Mouse (Mus musculus) CH12.LX (cell line): ENCODE measurements at regions not wholly inside any gene's neighbourhood (a gene's known extent, or its start where the extent isn't known, plus 50 kb on each side); places are given as distances from the start of the nearest gene placed in this dataset.

ENCODE experiments used
- DNase-seq: peaks from one replicate; pipeline ENCODE4 v3.0.0-alpha.2; 2013; ENCODE audit errors: extremely low read depth
- H3K27ac ChIP-seq: 2 replicates; pipeline ENCODE4 v1.5.1; 2012; ENCODE audit warnings: low read depth, mild to moderate bottlenecking, control low read depth, moderate library complexity; ENCODE audit not compliant: insufficient read depth
- H3K27me3 ChIP-seq: replicated peaks from 2 replicates; pipeline ENCODE3; 2012; ENCODE audit warnings: inconsistent platforms
- H3K36me3 ChIP-seq, 2 experiments: replicated peaks in 1 of 2; 2 replicates each; pipeline versions ENCODE3 to v1.6.1; 2012; ENCODE audit warnings: inconsistent platforms in 1 of 2, low read length in 1 of 2, mild to moderate bottlenecking in 1 of 2, mixed read lengths in 1 of 2, moderate library complexity in 1 of 2; ENCODE audit not compliant: control insufficient read depth in 1 of 2, insufficient read depth in 1 of 2
- H3K4me1 ChIP-seq, 2 experiments: 2 replicates each; pipeline ENCODE4 v1.6.1; 2012; ENCODE audit warnings: inconsistent platforms in 1 of 2, moderate library complexity in 1 of 2; ENCODE audit not compliant: insufficient read depth in 2 of 2, control insufficient read depth in 1 of 2
- H3K4me2 ChIP-seq: 2 replicates; pipeline ENCODE4 v1.6.1; 2012; ENCODE audit warnings: low read depth, mild to moderate bottlenecking, control low read depth; ENCODE audit not compliant: poor library complexity, insufficient read depth, severe bottlenecking
- H3K4me3 ChIP-seq, 3 experiments: fragments of 150-350 bp in 1 of 3; sonication (generic) in 1 of 3; replicated peaks in 1 of 3; 2 replicates each; pipeline versions ENCODE3 to v1.5.1; 2011 to 2012; ENCODE audit warnings: low read depth in 2 of 3, low read length in 2 of 3, mild to moderate bottlenecking in 2 of 3, moderate library complexity in 2 of 3, control low read depth in 1 of 3, improper control_type of control experiment in 1 of 3, inconsistent platforms in 1 of 3, mixed read lengths in 1 of 3; ENCODE audit not compliant: poor library complexity in 1 of 3
- H3K79me2 ChIP-seq: replicated peaks from 2 replicates; pipeline ENCODE4 v1.6.1; 2012; ENCODE audit warnings: mild to moderate bottlenecking, moderate library complexity; ENCODE audit not compliant: control insufficient read depth, poor library complexity, insufficient read depth, severe bottlenecking; ENCODE audit errors: extremely low read depth
- H3K9ac ChIP-seq: 2 replicates; pipeline ENCODE4 v1.6.1; 2012; ENCODE audit warnings: low read depth, mild to moderate bottlenecking, control low read depth, moderate library complexity; ENCODE audit not compliant: insufficient read depth
- H3K9me3 ChIP-seq: replicated peaks from 2 replicates; pipeline ENCODE3; 2012; ENCODE audit warnings: low read length, inconsistent platforms, mixed read lengths
- CHD2 ChIP-seq: IDR thresholded peaks from 2 replicates; pipeline ENCODE4 v1.6.1; 2011; ENCODE audit warnings: low read length, improper control_type of control experiment
- CTCF ChIP-seq, 2 experiments: IDR thresholded peaks in 1 of 2; conservative IDR thresholded peaks in 1 of 2; 2 replicates each; pipeline ENCODE4 v1.5.1; 2011 to 2012; ENCODE audit warnings: low read depth in 2 of 2, low read length in 2 of 2, improper control_type of control experiment in 1 of 2, inconsistent platforms in 1 of 2, mild to moderate bottlenecking in 1 of 2, moderate library complexity in 1 of 2
- E2F4 ChIP-seq: IDR thresholded peaks from 2 replicates; pipeline ENCODE4 v1.6.1; 2011; ENCODE audit warnings: low read depth, low read length, improper control_type of control experiment; ENCODE audit not compliant: insufficient replicate concordance
- ELF1 ChIP-seq: IDR thresholded peaks from 2 replicates; pipeline ENCODE4 v1.6.1; 2014; ENCODE audit warnings: low read depth, mild to moderate bottlenecking, inconsistent platforms, low read length, improper control_type of control experiment
- IRF4 ChIP-seq: IDR thresholded peaks from 2 replicates; pipeline ENCODE4 v1.6.1; 2014; ENCODE audit warnings: low read depth, mild to moderate bottlenecking, inconsistent platforms, low read length, improper control_type of control experiment
- JUN ChIP-seq: IDR thresholded peaks from 2 replicates; pipeline ENCODE4 v1.6.1; 2011; ENCODE audit warnings: low read depth, mild to moderate bottlenecking, low read length, improper control_type of control experiment, moderate library complexity; ENCODE audit not compliant: insufficient read depth
- JUND ChIP-seq: conservative IDR thresholded peaks from 2 replicates; pipeline ENCODE4 v1.6.1; 2011; ENCODE audit warnings: low read depth, low read length, improper control_type of control experiment
- MAFK ChIP-seq: IDR thresholded peaks from 2 replicates; pipeline ENCODE4 v1.6.1; 2011; ENCODE audit warnings: low read length, improper control_type of control experiment; ENCODE audit not compliant: insufficient replicate concordance
- MAX ChIP-seq: IDR thresholded peaks from 2 replicates; pipeline ENCODE4 v1.6.1; 2011; ENCODE audit warnings: low read length, improper control_type of control experiment
- MEF2A ChIP-seq: IDR thresholded peaks from 2 replicates; pipeline ENCODE4 v1.6.1; 2014; ENCODE audit warnings: low read depth, mild to moderate bottlenecking, inconsistent platforms, low read length, improper control_type of control experiment, borderline replicate concordance
- NRF1 ChIP-seq: IDR thresholded peaks from 2 replicates; pipeline ENCODE4 v1.6.1; 2014; ENCODE audit warnings: low read depth, mild to moderate bottlenecking, inconsistent platforms, low read length, improper control_type of control experiment, moderate library complexity
- PAX5 ChIP-seq: IDR thresholded peaks from 2 replicates; pipeline ENCODE4 v1.6.1; 2012; ENCODE audit warnings: low read length, inconsistent platforms, mixed read lengths
- POLR2A ChIP-seq: IDR thresholded peaks from 2 replicates; pipeline ENCODE4 v1.6.1; 2011; ENCODE audit warnings: low read depth, mild to moderate bottlenecking, improper control_type of control experiment, low read length
- RCOR1 ChIP-seq: conservative IDR thresholded peaks from 2 replicates; pipeline ENCODE4 v1.6.1; 2012; ENCODE audit warnings: low read depth, mild to moderate bottlenecking, inconsistent platforms, low read length, improper control_type of control experiment
- UBTF ChIP-seq: IDR thresholded peaks from 2 replicates; pipeline ENCODE4 v1.6.1; 2012; ENCODE audit warnings: low read depth, mild to moderate bottlenecking, inconsistent platforms, low read length, improper control_type of control experiment, moderate library complexity
- ZC3H11A ChIP-seq: IDR thresholded peaks from 2 replicates; pipeline ENCODE4 v1.6.1; 2012; ENCODE audit warnings: low read depth, mild to moderate bottlenecking, inconsistent platforms, low read length, improper control_type of control experiment
- ZNF384 ChIP-seq: IDR thresholded peaks from 2 replicates; pipeline ENCODE4 v1.6.1; 2012; ENCODE audit warnings: low read depth, low read length, improper control_type of control experiment, inconsistent platforms
- dilution Hi-C: fragments of 300-500 bp; cut with MboI; formaldehyde crosslinking; loops from 2 replicates; pipeline ENCODE4 v1.14.3; 2020; ENCODE audit warnings: low sequenced_read_pairs; ENCODE audit not compliant: extremely low pct_unique_long_range_greater_than_20kb, extremely low pct_ligation_motif_present
- in situ Hi-C: fragments of 300-500 bp; cut with MboI; formaldehyde crosslinking; loops from 3 replicates; pipeline ENCODE4 v1.14.3; 2019; ENCODE audit warnings: low sequenced_read_pairs, low pct_ligation_motif_present, low pct_unique_long_range_greater_than_20kb, mixed read lengths

- peaks cover 18% of the 10 kb centered on the region for H3K9me3 ChIP-seq
- no peak for DNase-seq
- H3K4me3 ChIP-seq = no peak overlapping the region
- no peak for TF ChIP-seq JUN
- TF ChIP-seq ELF1 = no peak
- TF ChIP-seq UBTF = no peak
- no peak for TF ChIP-seq IRF4
- no peak for TF ChIP-seq MAFK
- TF ChIP-seq CTCF (conservative IDR thresholded peaks at IDR 0.05 in 1 of 2, IDR thresholded peaks at IDR 0.05 in 1 of 2; ENCODE audit: low read depth in 2 of 2, low read length in 2 of 2) = no peak
- TF ChIP-seq ZNF384 = no peak
- TF ChIP-seq NRF1 = no peak
- no peak for TF ChIP-seq POLR2A
- no peak for TF ChIP-seq PAX5
- no peak for TF ChIP-seq CHD2
- TF ChIP-seq RCOR1 = no peak
- no peaks in the 10 kb centered on the region for H3K4me1 ChIP-seq
- H3K27ac ChIP-seq = no peak overlapping the region
- H3K4me2 ChIP-seq = no peak overlapping the region
- H3K79me2 ChIP-seq = no peaks in the 10 kb centered on the region
- H3K36me3 ChIP-seq = no peaks in the 10 kb centered on the region
- dilution Hi-C loops = no loop called here
- H3K27me3 ChIP-seq = no peaks in the 10 kb centered on the region
- H3K9ac ChIP-seq = no peak overlapping the region
- in situ Hi-C loops = no loop called here
Measured at GRCm38 (mm10) chr1:19983504-19983903, 634.4 kb downstream of the Pkhd1 start.

- Histone ChIP-seq H3K4me3 (no peak overlapping the region), H3K27me3 (no peaks in the 10 kb centered on the region), H3K4me2 (no peak overlapping the region), H3K79me2 (no peaks in the 10 kb centered on the region), H3K9ac (no peak overlapping the region), H3K9me3 (peaks cover 7% of the 10 kb centered on the region), H3K27ac (no peak overlapping the region), H3K4me1 (no peaks in the 10 kb centered on the region), H3K36me3 (no peaks in the 10 kb centered on the region)
- TF ChIP-seq JUND = no peak
- TF ChIP-seq RCOR1 = no peak
- TF ChIP-seq ZC3H11A = no peak
- TF ChIP-seq ZNF384 = no peak
- TF ChIP-seq E2F4 = no peak
- TF ChIP-seq POLR2A = no peak
- no peak for TF ChIP-seq NRF1
- no peak for TF ChIP-seq IRF4
- TF ChIP-seq MAX = no peak
- TF ChIP-seq MEF2A = no peak
- no peak for DNase-seq
- in situ Hi-C loops = no loop called here
- dilution Hi-C loops = no loop called here
Measured at GRCm38 (mm10) chr1:19989921-19990320, 627.9 kb downstream of the Pkhd1 start.
